Mouse (Mus musculus) lung, embryonic 14.5 days (tissue): ENCODE measurements around the gene Prom2. TPM values are rescaled to one million over a fixed set of nuclear protein-coding genes. Genes with fewer than 3 reads are reported as not detected.
A peak's percentile ranks its signal among the peaks of the same experiment; 100 is the strongest.

Experiments used
- ATAC-seq: fragments of 200-750 bp; cut with Nextera tagmentation; 2 replicates; pipeline ENCODE4 v1.8.0; 2017; ENCODE audit warnings: mild to moderate bottlenecking, moderate TSS enrichment, moderate library complexity; ENCODE audit not compliant: insufficient read depth
- DNase-seq: peaks from one replicate; pipeline ENCODE4 v3.0.0-alpha.2; 2015
- H3K27ac ChIP-seq: fragments of 300-500 bp; sonication (generic); 2 replicates; pipeline ENCODE4 v1.5.1; 2014; ENCODE audit warnings: low read depth, mild to moderate bottlenecking, moderate library complexity
- H3K27me3 ChIP-seq: fragments of 300-500 bp; sonication (generic); 2 replicates; pipeline ENCODE4 v1.6.1; 2014; ENCODE audit warnings: low read length, control low read depth; ENCODE audit not compliant: insufficient read depth
- H3K36me3 ChIP-seq: fragments of 300-500 bp; sonication (generic); 2 replicates; pipeline ENCODE4 v1.6.1; 2014; ENCODE audit warnings: control low read depth; ENCODE audit not compliant: insufficient read depth
- H3K4me1 ChIP-seq: fragments of 300-500 bp; sonication (generic); 2 replicates; pipeline ENCODE4 v1.6.1; 2014; ENCODE audit warnings: antibody characterized with exemption, control low read depth; ENCODE audit not compliant: insufficient read depth
- H3K4me2 ChIP-seq: fragments of 300-500 bp; sonication (generic); 2 replicates; pipeline ENCODE4 v1.6.1; 2014; ENCODE audit warnings: mild to moderate bottlenecking
- H3K4me3 ChIP-seq: fragments of 300-500 bp; sonication (generic); 2 replicates; pipeline ENCODE4 v1.5.1; 2014; ENCODE audit warnings: low read depth, low read length
- H3K9ac ChIP-seq: fragments of 300-500 bp; sonication (generic); 2 replicates; pipeline ENCODE4 v1.6.1; 2014
- H3K9me3 ChIP-seq: fragments of 300-500 bp; sonication (generic); 2 replicates; pipeline ENCODE4 v1.6.1; 2016; ENCODE audit warnings: low read depth, low read length, control low read depth
- CTCF ChIP-seq: IDR thresholded peaks from 2 replicates; pipeline ENCODE4 v1.5.1; 2016; ENCODE audit warnings: antibody characterized with exemption, low read depth
- WGBS: fragments of 180-500 bp; shearing (Covaris S2); extraction: QIAGEN DNeasy Blood & Tissue Kit; methylation state at CpG from one replicate; pipeline ENCODE4 v1.1.7; 2014; 5-methylcytosine and 5-hydroxymethylcytosine counted together
- polyA plus RNA-seq: library from polyadenylated mRNA; unstranded; fragments of >200 nt; fragmentation: Nextera tagmentation; extraction: Ambion mirVana; gene quantifications from 2 replicates; pipeline ENCODE4 v1.2.1, GENCODE M21; 2014

Prom2 gene
- polyA plus RNA-seq, 1 experiment from 2014 or later = 1.6 TPM

DNA sequence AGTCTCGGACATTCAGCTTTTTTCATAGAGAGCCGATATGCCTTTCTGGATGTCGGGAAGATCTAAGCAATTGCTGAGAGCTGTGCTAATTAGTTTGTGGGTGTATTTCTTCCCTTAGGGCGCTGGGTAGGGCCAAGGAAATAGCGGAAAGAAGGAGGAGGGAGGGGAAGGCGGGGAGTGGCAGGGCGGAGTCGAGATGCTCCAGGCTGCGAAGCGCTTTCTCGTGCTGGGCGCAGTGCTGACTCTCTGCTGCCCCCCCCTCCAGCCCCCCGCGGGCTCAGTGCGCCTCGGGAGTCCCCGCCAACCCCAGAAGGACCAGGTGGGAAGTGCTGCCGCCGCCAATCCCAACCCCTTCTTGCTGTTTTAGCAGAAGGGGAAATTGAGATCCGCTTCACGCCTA lies 58.3 kb downstream of the Prom2 start:
- Histone ChIP-seq H3K36me3 (no peaks in the 10 kb centered on the region), H3K4me2 (peak overlapping the region; percentile 90), H3K27me3 (peaks cover 48% of the 10 kb centered on the region), H3K27ac (peak overlapping the region; percentile 70), H3K9me3 (no peaks in the 10 kb centered on the region), H3K4me1 (peaks cover 14% of the 10 kb centered on the region), H3K4me3 (peak overlapping the region; percentile 58), H3K9ac (no peak overlapping the region)
- DNase-seq (peak; percentile 64), ATAC-seq (peak; percentile 55; the same call in 1 of the 2 replicates)
- WGBS = 2% methylated on average over 19 of the region's 21 CpGs
- TF ChIP-seq CTCF = no peak

DNA sequence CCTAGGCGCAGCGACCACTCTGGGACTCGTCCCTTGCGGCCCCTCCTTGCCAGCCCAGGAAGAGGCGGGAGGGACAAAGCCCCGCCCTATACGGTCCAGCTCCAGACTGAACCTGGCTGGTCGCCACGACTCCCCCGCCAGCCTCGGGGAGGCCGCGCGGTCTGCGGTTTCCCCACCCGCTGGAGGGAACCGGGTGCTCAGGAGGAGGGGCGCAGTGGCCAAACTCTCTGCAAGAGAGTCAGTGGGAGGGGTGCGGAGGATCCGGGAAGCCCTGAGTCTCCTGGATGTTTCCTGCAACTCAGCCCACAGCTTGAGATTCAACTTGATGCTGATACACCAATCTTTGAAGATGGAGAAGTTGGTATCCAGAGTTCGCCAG lies 58.7 kb downstream of the Prom2 start:
- Histone ChIP-seq H3K9ac (peak overlapping the region; percentile 56), H3K4me1 (peaks cover 14% of the 10 kb centered on the region), H3K4me3 (peak overlapping the region; percentile 58), H3K27me3 (peaks cover 48% of the 10 kb centered on the region), H3K4me2 (peak overlapping the region; percentile 90), H3K27ac (peak overlapping the region; percentile 70), H3K36me3 (no peaks in the 10 kb centered on the region), H3K9me3 (no peaks in the 10 kb centered on the region)
- ATAC-seq = peak; percentile 91
- 0% methylated on average over 21 of the region's 21 CpGs for WGBS
- peak; percentile 95 for DNase-seq
- TF ChIP-seq CTCF = no peak

DNA sequence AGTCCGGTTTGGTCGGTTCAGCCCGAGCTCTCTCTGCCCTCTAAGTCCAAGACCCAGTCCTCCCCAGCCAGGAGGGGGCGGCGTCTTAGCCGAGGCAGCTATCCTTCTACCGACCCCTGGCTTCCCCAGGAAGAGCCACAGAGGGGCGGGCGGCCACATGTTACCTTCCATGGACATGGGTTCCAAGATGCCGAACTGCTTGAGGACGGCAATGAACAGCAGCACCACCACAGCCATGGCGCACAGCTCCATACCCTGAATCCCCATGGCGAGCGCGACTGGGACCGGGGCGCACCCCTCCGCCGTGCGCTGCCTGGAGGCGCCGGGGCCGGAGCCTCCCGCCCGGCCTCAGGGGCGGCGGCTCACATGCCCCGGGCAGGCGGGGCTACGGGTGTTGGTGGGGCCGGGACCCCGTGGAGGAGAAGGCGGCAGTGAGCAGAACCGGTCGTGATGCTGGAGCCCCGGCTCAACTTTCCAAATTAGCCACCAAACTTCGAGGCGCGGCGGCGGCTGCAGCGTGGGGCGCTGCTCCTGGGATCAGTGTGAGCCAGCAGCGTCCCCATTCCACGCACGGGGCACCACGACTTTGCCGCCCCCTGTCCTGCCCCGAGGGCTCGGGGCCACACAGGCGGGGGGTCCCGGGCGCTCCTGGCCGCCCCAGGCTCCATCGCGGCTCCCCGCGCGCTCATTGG lies 59.3 kb downstream of the Prom2 start:
- H3K9ac ChIP-seq = peak overlapping the region; percentile 56
- TF ChIP-seq CTCF = peak; percentile 55
- peak overlapping the region; percentile 90 for H3K4me2 ChIP-seq
- H3K4me1 ChIP-seq = peaks cover 14% of the 10 kb centered on the region
- ATAC-seq (peak; percentile 47), DNase-seq (peak; percentile 49)
- under 1% methylated on average over 58 of the region's 59 CpGs for WGBS
- H3K36me3 ChIP-seq = no peaks in the 10 kb centered on the region
- no peaks in the 10 kb centered on the region for H3K9me3 ChIP-seq
- H3K27me3 ChIP-seq = peaks cover 48% of the 10 kb centered on the region
- H3K27ac ChIP-seq = peak overlapping the region; percentile 46; the same call in 1 of the 2 replicates
- H3K4me3 ChIP-seq = peak overlapping the region; percentile 58

DNA sequence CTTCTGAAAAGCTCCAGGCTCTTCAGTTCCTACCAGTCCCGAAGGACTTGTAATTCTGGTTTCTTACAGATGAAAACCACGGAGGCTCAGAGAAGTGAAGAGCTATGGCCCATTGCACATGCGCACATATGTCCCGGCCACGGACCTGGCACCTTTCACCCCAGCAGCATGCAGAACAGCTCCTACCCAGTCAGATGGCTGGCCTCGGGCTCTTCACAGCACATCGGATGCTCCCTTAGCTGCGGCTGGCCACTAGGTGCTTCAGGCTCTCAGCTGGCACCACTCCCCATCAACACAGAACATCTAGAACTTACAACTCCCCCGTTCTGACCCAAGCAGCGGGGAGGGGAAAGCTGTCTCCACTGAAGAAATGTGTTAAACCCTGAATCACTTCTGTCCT lies 61.5 kb downstream of the Prom2 start:
- H3K4me2 ChIP-seq = no peak overlapping the region
- DNase-seq = no peak
- peaks cover 44% of the 10 kb centered on the region for H3K27me3 ChIP-seq
- TF ChIP-seq CTCF = no peak
- WGBS = 62% methylated on average over 10 of the region's 10 CpGs
- no peak overlapping the region for H3K9ac ChIP-seq
- peaks cover 14% of the 10 kb centered on the region for H3K4me1 ChIP-seq
- H3K4me3 ChIP-seq = no peak overlapping the region
- no peak overlapping the region for H3K27ac ChIP-seq
- ATAC-seq = no peak
- no peaks in the 10 kb centered on the region for H3K9me3 ChIP-seq
- no peaks in the 10 kb centered on the region for H3K36me3 ChIP-seq

DNA sequence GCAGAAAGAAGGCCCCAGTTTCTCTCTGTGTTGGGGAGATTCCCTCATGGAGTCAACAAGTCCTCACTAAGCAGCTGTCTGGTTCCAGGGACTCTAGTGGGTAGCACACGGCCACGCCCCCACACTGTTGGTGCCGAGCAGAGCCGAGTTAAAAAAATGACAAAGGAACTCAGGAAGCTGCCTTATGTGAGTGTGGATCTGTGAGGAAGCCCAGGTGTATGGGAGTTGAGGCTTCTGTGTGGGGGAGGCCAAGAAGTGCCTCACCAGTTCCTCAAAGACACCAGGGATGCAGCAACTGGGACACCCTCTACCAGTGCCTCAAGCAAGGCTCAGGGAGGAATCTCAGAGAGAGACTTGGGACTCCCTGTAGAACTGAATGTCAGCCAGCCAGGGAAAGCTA lies 62.1 kb downstream of the Prom2 start:
- Histone ChIP-seq H3K27ac (no peak overlapping the region), H3K36me3 (no peaks in the 10 kb centered on the region), H3K4me1 (peaks cover 8% of the 10 kb centered on the region; the same call in 1 of the 2 replicates), H3K27me3 (peaks cover 43% of the 10 kb centered on the region), H3K9me3 (no peaks in the 10 kb centered on the region), H3K9ac (no peak overlapping the region), H3K4me3 (no peak overlapping the region), H3K4me2 (no peak overlapping the region)
- ATAC-seq = no peak
- DNase-seq = no peak
- no peak for TF ChIP-seq CTCF
- 68% methylated on average over 4 of the region's 4 CpGs for WGBS

Other genes with a start within 250 kb of the Prom2 start
- 12.3 and 15.7 TPM in 2 replicates for gene Dusp2, start 205.3 kb downstream of the Prom2 start, polyA plus RNA-seq
- gene Astl, start 202.8 kb downstream of the Prom2 start, polyA plus RNA-seq = not detected in 2 replicates
- gene Adra2b, start 178.3 kb downstream of the Prom2 start, polyA plus RNA-seq = not detected in 2 replicates
- 0.27 and 0.42 TPM in 2 replicates for gene Gpat2, start 116.3 kb downstream of the Prom2 start, polyA plus RNA-seq
- gene Fahd2a, start 96.9 kb downstream of the Prom2 start, polyA plus RNA-seq = 18.7 and 25.0 TPM in 2 replicates
- gene Kcnip3, start 19.4 kb downstream of the Prom2 start, polyA plus RNA-seq = 8.1 and 8.5 TPM in 2 replicates
- gene Zfp661, start 45.6 kb upstream of the Prom2 start, polyA plus RNA-seq = 4.4 and 4.9 TPM in 2 replicates
- 127 and 133 TPM in 2 replicates for gene Mrps5, start 45.8 kb upstream of the Prom2 start, polyA plus RNA-seq
- 3.3 and 4.8 TPM in 2 replicates for gene Mal, start 115.2 kb upstream of the Prom2 start, polyA plus RNA-seq
- 2.3 and 3.5 TPM in 2 replicates for gene Mall, start 188.5 kb upstream of the Prom2 start, polyA plus RNA-seq
- 31.1 and 35.4 TPM in 2 replicates for gene Nphp1, start 247.4 kb upstream of the Prom2 start, polyA plus RNA-seq